Mouse (Mus musculus) neural tube, embryonic 10.5 days (tissue): ENCODE measurements around the gene Colgalt1.

Source experiments
- DNase-seq: peaks from one replicate; pipeline ENCODE4 v3.0.0-alpha.2; 2017; ENCODE audit warnings: low spot score; ENCODE audit errors: extremely low spot score

Gene Colgalt1

DNA sequence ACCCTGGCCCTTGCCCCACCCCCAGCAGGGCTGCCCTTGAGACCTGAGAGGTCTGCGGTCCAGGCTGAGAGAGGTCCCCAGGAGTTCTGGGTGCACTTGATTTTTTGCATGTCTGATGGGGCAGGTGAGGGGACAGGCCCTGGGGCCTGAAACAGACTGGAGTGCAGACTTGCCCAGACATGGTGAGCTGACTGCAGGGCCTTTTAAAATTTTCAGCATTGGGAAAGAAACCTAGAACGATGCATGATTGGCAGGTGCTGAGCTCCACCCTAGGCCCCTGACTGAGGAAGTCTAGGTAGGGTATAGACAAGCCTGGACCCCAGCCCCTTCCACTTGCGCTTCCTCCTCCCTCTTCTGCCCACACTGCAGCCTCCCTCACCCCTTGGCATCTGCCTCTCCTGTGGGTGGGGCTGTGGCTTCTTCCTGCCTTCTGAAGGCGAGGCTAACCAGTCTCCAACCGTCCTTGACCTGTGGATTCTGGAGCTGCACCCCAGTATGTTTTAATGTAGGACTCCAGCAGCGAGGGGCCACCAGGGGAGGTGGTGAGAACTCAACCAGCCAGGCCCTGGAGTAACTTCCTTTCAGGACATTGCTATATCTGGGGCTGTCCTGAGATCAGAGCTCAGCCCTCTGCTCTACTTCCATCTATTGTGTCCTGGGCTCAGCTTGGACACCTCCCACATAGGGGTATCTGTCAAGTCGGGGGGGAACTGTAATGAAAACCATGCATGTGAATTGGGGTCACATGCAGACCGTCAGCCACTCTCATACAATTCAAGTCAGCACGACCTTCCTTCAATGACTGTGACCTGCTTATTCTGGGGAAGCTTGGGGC, 16.7 kb downstream of the Colgalt1 start:
- DNase-seq, result no peak

DNA sequence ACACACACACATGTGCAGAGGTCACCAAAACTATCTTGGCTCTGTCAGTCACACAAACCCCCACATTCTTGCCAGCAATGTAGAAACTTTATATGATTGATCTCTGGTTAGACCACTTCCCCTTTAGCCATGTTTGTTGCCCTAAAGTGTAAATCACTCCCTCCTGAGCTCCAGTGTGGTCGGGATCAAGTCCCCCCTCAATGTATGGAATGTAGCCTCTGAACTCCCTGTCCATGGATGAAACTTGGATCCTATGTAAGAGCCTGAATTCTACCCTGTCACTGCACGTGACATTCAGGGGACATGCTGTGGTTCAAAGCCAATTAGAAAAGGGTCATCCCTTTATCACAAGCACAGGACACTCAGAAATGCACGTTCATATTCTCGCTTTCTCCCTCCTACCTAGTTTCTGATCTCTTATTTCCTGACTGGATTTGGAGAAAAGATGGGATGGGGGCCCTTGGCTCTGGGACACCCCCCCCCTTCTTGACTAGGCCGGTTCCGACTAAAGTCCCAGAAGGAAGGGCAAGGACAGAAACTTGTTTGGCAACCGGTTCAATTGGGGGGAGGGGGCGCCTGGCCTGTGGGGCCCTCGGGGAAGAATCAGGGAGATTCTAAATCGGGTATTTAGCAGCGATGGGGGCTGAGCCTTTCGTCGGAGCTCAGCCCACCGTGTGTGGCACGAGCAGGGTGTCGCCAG, 17.7 kb downstream of the Colgalt1 start:
- no peak for DNase-seq

DNA sequence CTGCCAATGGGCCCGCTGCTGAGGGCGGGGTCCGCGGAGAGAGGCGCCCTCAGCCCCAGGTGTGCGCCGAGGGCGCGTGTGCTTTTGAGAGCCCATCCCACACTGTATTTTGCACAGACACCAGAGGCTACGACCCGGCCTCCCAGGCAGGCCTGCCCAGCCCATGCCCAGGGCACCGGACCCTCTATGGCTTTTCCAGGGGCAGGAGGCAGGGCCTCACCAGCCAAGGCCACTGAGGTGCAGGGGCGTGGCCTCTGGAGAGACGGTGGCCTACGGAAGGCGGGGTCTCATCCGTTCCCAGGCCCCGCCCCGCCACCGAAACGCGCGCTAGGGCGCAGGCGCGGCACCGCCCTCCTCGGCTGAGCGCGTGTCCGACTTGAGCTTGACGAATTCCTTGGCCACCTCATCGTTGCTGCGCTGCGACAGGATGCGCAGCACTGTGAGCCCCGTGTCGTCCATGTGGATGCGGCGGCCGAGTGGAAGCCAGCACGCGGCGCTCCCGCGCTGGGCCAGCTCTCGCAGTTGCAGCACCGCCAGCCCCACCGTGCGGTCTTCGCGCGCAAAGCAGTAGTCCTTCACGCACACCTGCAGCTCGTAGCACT, 18.4 kb downstream of the Colgalt1 start:
- peak; percentile 95 for DNase-seq

DNA sequence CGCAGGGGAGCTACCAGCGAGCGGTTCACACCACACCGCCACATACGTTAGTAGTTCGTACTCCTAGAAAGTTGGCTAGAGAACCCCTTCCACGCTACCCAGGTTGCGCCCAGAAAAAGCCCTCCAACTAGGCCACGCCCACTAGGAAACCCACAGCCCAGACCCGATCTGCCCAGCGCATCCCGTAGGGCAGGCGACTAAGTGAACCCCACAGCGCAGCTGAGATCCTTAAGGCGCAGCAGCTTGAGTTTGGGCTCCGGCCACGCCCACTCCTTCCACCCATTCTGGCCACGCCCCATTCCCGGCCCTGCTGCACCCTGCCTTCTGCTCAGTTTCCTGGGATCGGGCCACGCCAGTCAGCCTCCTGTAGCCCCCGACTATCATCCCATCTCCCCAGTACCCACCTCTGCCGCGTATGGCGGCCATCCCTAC, 19.0 kb downstream of the Colgalt1 start:
- no peak for DNase-seq

DNA sequence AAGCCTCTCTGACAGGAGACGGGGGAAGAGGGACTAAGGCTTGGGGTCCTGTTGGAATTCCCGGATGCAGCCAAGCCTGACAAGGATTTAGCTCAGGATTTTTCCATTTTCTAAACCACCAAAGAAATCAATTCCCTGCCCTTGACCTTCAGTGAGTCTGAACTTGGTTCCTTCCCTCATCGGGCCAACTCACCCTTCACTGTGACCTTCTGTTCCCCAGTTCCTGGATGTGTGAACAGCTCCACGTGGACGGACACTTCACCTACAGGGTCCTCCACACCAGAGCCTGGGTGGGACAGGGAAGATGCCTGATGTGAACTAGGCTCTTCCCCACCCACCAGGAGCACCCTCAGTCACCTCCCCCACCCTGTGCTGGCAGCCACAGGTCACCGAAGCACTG, 20.0 kb downstream of the Colgalt1 start:
- no peak for DNase-seq

DNA sequence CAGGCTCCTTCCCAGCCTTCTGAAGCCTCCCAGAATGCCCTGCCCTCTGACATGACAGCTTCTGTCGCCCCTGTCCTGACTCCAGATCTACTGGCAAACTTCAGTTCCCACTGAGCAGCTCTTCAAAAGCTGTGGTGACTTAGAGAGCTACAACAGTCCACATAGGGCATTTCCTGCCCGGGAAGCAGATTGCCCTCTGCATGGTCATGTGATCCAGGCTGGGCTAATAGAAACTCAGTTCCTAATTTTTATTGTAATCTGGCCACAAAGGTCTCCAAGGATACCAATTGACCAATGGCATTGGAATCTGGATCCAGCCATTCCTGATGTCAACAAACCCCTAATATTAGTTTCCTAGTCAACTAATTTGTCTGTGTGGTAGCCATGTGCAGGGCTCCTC, 21.1 kb downstream of the Colgalt1 start:
- DNase-seq, result no peak

DNA sequence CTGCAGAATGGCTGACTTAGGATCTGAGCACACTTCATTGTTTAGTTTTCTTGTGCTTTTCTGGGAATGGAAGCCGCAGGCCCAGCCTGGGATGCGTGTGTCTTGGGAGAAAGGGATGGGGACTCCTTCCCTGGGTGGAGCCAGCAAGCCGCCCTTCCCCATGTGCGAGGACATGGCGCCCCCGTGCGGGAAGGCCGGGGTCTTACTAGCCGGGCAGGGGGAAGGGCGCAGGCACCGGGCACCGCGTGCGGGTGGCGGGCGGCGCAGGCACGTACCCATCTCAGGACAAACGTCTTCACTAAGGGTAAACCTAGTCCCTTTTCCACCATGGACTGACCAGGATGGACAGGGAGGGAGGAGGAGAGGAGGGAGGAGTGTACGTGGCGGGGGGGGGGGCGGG, 22.4 kb downstream of the Colgalt1 start:
- no peak for DNase-seq

DNA sequence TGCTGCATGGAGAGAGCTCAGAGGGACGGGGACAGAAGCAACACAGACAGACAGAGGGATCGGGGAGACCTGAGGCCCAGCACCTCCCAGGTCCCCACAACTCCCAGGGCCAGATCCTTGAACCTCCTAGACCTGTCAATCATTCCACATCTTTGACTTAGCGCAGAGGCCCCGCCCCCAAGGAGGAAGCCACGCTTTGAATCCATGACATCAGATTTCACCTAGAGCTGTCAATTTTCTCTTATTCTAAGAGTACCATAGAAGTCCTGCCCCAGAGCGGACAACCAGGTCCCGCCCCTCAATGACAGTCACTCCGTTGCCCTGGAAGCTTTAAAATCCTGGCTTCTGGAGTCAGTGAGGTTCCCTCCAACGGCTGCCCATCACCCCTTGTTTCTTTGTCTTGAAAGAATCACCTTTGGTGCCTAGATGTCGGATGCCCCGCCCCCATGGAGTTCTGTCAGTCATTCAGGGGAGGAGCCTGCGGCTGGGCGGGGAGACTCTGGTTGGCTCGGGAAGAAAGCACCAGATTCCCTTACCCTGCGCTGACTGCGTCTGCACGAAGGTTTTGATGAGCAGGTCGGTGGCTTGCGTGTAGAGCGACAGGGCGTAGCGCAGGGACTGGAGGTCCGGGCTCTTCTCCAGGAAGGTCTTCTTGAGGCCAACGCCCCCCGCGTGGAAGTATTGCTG, 23.3 kb downstream of the Colgalt1 start:
- peak; percentile 63 for DNase-seq

DNA sequence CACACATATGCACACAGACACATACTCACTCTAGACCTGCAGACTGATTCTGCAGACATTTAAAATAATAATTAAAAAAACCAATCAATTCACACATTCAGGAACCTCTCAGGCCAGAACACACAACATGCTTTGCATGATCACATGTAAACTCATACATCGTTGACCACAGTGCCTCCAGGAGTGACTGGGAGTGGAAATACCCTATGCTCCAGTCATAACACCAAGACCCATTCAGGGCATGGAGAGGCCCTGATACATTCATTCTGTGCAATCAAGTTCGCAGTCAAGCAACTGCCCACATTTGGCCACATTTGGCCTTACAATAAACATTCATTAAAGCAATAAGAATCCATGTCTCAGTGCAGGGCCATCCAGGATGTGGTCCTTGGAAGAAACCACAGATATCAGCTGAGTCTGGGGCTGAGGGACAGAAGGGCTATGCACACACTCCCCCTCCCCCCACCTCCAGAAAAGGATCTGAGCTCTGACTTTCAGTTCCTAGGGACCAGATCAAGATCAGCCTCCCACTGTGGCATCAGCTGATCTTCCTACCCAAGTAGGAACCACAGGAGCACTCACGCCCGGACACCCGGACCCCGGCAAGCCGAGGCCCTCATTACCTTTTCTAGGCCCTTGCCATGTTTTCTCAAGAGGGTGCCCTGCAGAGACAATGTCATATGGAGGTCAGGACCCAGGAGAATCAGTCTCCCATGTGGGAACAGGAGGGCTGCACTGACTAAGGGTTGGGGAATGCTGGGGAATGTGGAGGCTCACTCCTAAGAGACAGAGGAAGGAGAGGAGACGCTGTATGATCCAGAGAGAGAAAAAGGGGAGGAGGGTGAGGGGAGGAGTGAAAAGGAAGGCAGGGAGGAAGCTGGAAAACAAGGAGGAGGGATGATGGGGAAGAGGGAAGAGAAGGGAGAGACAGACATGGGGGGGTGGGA, 26.6 kb downstream of the Colgalt1 start:
- no peak for DNase-seq

DNA sequence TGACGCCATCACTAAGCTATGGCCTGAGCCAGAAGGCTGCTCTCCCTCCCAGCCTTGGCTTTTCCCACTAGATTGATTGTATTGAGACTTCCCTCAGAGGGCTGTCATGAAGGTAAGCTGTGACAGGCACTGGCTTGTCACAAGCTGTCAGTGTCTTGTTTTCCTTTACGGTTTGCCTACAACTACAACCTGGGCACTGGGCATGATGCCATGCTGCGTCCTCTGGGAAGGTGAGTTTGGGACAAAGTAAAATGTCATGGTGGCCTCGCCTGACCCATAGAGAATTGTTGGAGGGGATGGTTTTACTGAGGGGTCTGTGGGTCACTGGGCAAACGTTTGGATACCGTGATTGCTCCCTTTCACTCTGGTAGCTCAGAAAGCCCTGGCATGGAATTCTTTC, 27.5 kb downstream of the Colgalt1 start:
- DNase-seq, result no peak

DNA sequence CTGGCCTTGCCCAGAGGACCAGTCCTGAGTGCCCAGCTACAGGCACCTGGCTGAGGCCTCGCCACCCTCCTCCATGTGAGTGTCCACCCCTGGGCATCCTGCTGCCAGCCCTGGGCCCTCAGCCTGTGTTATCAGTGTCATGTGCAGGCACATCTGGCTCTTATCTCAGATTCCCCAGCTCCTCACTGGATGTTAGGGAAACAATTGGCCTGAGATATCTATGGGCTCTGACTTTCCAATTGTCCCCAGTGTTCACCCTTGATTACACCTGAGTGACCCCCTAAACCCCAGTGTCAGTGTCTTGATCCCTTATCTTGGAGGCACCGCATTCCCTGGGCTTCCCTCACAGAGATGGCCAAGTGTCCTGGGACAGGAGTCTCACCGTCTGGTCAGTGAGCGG, 28.5 kb downstream of the Colgalt1 start:
- no peak for DNase-seq

DNA sequence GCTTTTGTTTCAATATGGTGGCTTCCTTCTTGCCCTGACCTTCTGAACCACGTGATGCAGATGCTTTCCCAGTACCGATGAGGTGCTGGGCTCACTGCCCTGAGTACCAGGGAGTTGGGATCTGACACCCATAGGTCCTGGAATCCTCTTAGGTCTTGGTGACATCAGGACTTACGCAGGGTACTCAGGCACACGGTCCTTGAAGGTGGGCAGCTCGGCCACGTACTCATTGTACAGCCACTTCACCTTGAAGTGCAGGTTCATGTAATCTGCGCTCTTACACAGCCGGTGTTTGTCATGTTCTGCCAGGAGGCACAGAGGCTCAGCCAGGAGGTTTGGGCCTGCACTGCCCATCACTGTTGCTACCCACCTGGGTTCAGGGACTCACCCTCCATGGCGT, 34.7 kb downstream of the Colgalt1 start:
- DNase-seq, result no peak

DNA sequence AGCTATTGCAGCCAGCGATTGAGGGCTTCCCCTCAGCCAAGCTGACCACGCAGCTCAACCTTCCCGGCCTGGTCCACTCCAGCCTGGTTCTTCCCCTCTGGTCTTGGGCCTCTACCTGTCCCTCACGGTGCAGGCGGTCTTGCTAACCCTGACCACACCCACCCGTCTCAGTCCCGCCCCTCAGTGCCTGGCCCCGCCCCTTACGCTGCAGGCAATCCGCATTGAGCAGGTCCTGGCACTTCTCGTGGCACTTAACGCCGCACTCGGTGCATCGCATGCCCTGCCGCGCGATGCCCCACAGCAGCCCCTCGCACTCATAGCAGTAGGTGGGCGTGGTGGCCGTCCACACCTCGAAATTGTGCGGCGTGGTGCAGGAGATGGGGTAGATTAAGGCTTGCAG, 43.8 kb downstream of the Colgalt1 start:
- no peak for DNase-seq

DNA sequence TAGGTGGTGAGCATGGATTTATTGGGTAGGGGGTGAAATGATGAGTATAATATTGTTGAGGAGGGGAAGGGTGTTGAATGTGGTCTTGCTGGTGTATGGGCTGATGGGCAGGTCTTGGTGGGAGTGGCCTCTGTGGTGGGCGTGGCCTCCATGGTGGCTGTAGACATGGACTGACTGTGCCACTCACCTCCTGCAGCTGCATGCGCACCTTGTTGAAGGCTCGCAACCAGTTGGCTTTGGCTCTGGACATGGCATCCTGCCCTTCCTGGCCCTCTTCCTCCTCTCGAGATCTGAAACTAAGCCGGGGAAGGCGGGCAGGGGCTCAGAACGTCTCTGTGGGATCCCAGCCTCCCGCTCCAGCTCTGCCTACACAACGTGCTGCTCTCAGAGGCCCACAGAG, 47.0 kb downstream of the Colgalt1 start:
- no peak for DNase-seq

DNA sequence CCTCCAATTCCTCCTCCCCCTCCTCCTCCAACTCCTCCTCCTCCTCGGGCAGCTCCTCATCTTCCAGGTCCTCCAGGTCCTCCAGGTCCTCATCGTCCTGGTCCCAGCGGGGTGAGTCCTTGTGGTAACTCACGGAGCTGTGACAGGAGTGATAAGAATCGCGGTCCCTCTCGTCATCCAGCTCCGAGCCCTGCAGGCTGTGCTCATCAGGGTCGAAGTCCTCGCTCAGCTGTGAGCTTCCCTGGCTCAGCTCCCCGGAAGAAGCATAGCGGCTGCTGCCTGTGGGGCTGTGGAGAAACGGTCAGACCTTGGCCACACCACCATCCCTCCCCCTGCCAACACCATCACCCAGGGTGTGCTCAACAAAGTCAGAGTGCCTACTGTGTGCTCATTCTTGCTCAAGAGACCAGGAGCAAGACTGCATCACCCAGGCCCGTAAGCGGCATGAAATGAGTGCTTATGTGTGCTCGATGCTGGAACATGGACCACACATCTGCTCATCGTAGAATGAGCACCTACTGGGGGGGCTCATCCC, 47.8 kb downstream of the Colgalt1 start:
- DNase-seq, result no peak

DNA sequence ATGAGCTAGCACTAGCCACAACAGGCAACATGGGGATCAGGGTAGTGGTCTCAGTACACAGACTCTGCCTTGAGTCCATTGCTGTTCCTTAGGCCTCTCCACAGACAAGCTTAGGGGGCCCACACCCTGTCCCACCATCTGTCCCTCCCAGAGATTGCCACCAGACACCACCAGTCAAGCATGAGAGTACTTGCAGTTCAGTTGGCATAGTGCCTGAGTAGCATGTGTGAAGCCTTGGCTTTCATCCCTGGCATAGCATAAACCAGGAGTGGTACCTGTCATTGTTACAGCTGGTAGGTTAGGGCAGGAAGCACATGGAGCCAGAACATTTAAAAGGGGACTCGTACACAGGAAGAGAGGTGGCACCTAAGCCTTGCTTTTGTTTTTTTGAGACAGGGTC, 49.0 kb downstream of the Colgalt1 start:
- DNase-seq, result no peak

DNA sequence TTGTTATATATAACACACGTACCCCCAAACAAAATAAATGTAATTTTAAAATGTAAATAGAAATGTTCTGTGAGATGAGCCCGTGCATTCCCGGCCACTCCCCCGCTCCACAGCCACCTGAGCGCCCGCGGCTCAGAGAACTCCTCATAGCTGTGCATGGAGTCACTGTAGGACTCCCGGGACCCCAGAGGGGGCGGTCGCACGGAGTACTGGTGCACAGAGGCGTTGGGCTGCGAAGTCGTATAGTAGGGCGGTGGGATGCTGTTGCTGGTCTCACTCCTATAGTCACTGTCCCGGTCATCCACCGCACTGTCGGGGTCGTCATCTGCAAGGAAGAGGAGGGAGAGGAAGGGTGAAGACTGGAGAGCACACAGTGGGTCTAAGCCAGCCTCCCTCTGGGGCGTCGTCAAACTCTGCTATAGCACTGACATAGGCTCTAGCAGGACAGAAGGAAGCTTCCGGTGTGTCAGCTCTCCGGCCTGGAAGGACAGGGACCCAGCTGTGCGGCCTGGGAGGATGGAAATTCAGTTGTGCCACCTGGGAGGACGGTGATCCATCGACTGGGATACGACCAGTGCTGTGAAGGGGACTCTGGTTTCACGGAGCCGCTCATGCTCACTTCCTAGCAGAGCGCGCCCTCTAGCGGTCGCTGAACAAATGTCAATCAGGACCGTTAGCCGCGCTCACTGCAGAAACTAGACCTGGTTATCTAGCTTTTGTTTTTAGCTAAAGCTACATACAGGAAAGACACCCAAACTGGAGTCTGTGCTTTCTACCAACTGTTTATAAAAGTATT, 49.7 kb downstream of the Colgalt1 start:
- peak; percentile 90 for DNase-seq

DNA sequence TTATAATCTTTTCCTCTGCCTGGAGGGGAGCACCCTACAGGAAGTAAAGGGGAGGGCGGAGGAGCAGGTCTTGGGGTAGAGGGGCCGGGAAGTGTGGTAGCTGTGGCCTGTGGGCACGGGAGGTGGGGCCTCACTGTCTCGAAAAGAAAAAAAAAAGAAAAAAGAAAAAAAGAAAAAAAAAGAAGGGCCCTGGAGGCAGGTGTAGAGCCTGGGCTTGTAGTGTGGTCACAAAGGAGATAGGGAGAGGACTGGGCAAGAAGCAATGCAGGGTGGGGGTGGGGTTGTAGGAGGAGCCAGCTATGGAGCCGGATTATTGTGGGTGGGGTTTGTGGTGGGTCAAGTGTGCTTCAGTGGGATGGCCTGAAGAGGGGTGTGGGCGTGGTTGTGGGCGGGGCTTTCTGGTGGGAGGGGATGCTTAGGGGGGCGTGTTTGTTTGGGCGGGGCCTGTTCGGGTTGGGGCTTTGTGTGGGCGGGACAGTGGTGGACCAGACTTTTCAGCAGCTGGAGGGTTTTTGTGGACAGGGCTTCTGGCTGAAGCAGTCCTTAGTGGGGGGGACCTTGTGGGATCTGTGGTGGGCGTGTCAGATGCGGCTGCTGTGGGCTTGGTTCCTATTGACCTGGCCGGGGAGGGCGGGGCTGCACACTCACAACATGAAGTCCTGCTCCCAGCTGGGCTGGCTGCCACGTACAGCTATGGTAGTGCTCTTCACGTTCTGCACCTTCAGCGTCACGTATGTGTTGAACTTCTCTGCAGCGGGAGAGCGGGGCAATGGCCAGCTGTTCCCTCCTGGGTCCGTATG, 54.7 kb downstream of the Colgalt1 start:
- peak; percentile 89 for DNase-seq

DNA sequence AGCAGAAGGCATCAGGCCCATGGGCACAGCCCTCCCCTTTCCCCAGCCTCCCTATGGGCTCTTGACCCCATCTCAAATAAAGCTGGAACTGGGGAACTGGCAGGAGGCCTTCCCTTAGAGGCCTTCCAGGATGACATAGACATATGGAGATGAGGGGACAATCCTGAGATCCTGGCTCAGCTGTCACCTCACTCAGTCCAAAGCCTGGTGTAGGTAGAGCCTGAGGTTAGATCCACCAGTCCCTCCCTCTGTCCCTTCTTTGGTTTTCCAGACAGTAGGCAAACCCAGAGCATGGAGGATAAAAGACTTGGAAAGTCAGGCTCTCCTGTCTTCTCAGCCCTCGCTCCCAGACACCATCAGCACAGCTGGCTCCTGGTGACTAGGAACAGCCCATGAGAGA, 56.1 kb downstream of the Colgalt1 start:
- DNase-seq, result no peak
